ENCODE assay signal across 8 mouse cellular contexts in genomic region chr8:95832603-95833434, GRCm38 (mm10). TPM values are rescaled to one million over a fixed set of nuclear protein-coding genes. Genes with fewer than 3 reads are reported as not detected.
A peak's percentile ranks its signal among the peaks of the same experiment; 100 is the strongest.
DNase-seq lines count a peak whose midpoint lies in the region; ATAC-seq lines count a peak whose summit lies in the region.

No protein-coding gene starts in this region.

- peaks cover 3% of the 10 kb centered on the region for H3K4me1 ChIP-seq in heart, embryonic 11.5 days (ENCODE audit: control insufficient read depth, insufficient read depth, low read length)
- H3K4me1 ChIP-seq in kidney, embryonic 15.5 days: peaks cover 15% of the 10 kb centered on the region
- H3K4me1 ChIP-seq in limb, embryonic 15.5 days: peaks cover 15% of the 10 kb centered on the region

- peak; percentile 87 to 89 for DNase-seq in B cell, adult 2 months
- DNase-seq in brain, adult 2 months (ENCODE audit: low read depth, low spot score): peak; percentile 91
- DNase-seq in monocyte, adult 2 months (ENCODE audit: low read depth in 1 of 2, low spot score in 2 of 2): peak; percentile 43 to 62
- peak; percentile 65 to 68 for DNase-seq in spleen, postnatal 36 days (ENCODE audit: low spot score in 2 of 2)

- peak; percentile 90 for ATAC-seq in erythroblast, adult 5-6 weeks (replicated peaks; ENCODE audit: low FRiP score, poor library complexity, severe bottlenecking)
- ATAC-seq in heart, embryonic 11.5 days (replicated peaks; ENCODE audit: insufficient number of reproducible peaks, low FRiP score, low TSS enrichment): peak; percentile 80
- peak; percentile 71 for ATAC-seq in kidney, embryonic 15.5 days (replicated peaks; ENCODE audit: low FRiP score)
- ATAC-seq in limb, embryonic 15.5 days (ENCODE audit: insufficient number of reproducible peaks, low FRiP score, low TSS enrichment, low read depth): peak; percentile 56

- 12% methylated on average over 16 of the region's 16 CpGs for WGBS in heart, embryonic 11.5 days (ENCODE audit: insufficient replicate concordance)
- 16% methylated on average over 16 of the region's 16 CpGs for WGBS in kidney, embryonic 15.5 days
- 13% methylated on average over 16 of the region's 16 CpGs for WGBS in limb, embryonic 15.5 days

- no peaks in the 10 kb centered on the region for H3K9me3 ChIP-seq in heart, embryonic 11.5 days (replicated peaks; ENCODE audit: control insufficient read depth, low read length)
- no peaks in the 10 kb centered on the region for H3K9me3 ChIP-seq in kidney, embryonic 15.5 days (replicated peaks)
- no peaks in the 10 kb centered on the region for H3K9me3 ChIP-seq in limb, embryonic 15.5 days

- peak overlapping the region; percentile 37 for H3K4me3 ChIP-seq in heart, embryonic 11.5 days (ENCODE audit: low read depth, low read length)
- H3K4me3 ChIP-seq in kidney, embryonic 15.5 days (replicated peaks): peak overlapping the region; percentile 44
- H3K4me3 ChIP-seq in limb, embryonic 15.5 days: peak overlapping the region; percentile 38

- no peaks in the 10 kb centered on the region for H3K27me3 ChIP-seq in heart, embryonic 11.5 days (ENCODE audit: control insufficient read depth, insufficient read depth, low read length)
- H3K27me3 ChIP-seq in kidney, embryonic 15.5 days: no peaks in the 10 kb centered on the region
- no peaks in the 10 kb centered on the region for H3K27me3 ChIP-seq in limb, embryonic 15.5 days

- H3K4me2 ChIP-seq in heart, embryonic 11.5 days: peak overlapping the region; percentile 65
- H3K4me2 ChIP-seq in kidney, embryonic 15.5 days: peak overlapping the region; percentile 66
- H3K4me2 ChIP-seq in limb, embryonic 15.5 days: peak overlapping the region; percentile 59

- H3K27ac ChIP-seq in heart, embryonic 11.5 days (ENCODE audit: low read depth, low read length): peak overlapping the region; percentile 18
- H3K27ac ChIP-seq in kidney, embryonic 15.5 days: 0 out of 2 replicates have a peak overlapping the region, but pooled peaks have one; percentile 41
- H3K27ac ChIP-seq in limb, embryonic 15.5 days: no peak overlapping the region; the same call in 1 of the 2 replicates

- no peaks in the 10 kb centered on the region for H3K36me3 ChIP-seq in heart, embryonic 11.5 days (ENCODE audit: control insufficient read depth, insufficient read depth, low read length)
- H3K36me3 ChIP-seq in kidney, embryonic 15.5 days: peaks cover 11% of the 10 kb centered on the region; the same call in 1 of the 2 replicates
- peaks cover 12% of the 10 kb centered on the region; the same call in 1 of the 2 replicates for H3K36me3 ChIP-seq in limb, embryonic 15.5 days

- H3K9ac ChIP-seq in heart, embryonic 11.5 days (ENCODE audit: low read depth, low read length): peak overlapping the region; percentile 64
- H3K9ac ChIP-seq in kidney, embryonic 15.5 days: no peak overlapping the region
- 0 out of 2 replicates have a peak overlapping the region, but pooled peaks have one; percentile 14 for H3K9ac ChIP-seq in limb, embryonic 15.5 days

RNA-seq across cellular contexts. Expression of gene Sap18b, which starts 7.7 kb away (rescaled TPM):
- total RNA-seq in erythroblast, adult 5-6 weeks (2015; ENCODE audit: low replicate concordance): 33.6 and 37.1 TPM in 2 replicates
- total RNA-seq in erythroblast, adult 5-6 weeks (2017; ENCODE audit: low replicate concordance): 40.6 and 56.8 TPM in 2 replicates
- 337 and 363 TPM in 2 replicates for polyA plus RNA-seq in heart, embryonic 11.5 days (2014; fragmentation: Nextera tagmentation; extraction: Ambion mirVana)
- 358 and 384 TPM in 2 replicates for polyA plus RNA-seq in kidney, embryonic 15.5 days (2015; fragmentation: Nextera tagmentation; extraction: Ambion mirVana)
- 324 and 332 TPM in 2 replicates for polyA plus RNA-seq in limb, embryonic 15.5 days (2015; fragmentation: Nextera tagmentation; extraction: Ambion mirVana)

RNA-seq across cellular contexts. Expression of gene Slc38a7, which starts 20.5 kb away (rescaled TPM):
- total RNA-seq in erythroblast, adult 5-6 weeks (2015; ENCODE audit: low replicate concordance): 0.38 and 1.3 TPM in 2 replicates
- 0.17 and 0.84 TPM in 2 replicates for total RNA-seq in erythroblast, adult 5-6 weeks (2017; ENCODE audit: low replicate concordance)
- polyA plus RNA-seq in heart, embryonic 11.5 days (2014; fragmentation: Nextera tagmentation; extraction: Ambion mirVana): 11.8 and 12.4 TPM in 2 replicates
- polyA plus RNA-seq in kidney, embryonic 15.5 days (2015; fragmentation: Nextera tagmentation; extraction: Ambion mirVana): 14.6 and 16.4 TPM in 2 replicates
- 16.2 and 16.3 TPM in 2 replicates for polyA plus RNA-seq in limb, embryonic 15.5 days (2015; fragmentation: Nextera tagmentation; extraction: Ambion mirVana)

RNA-seq across cellular contexts. Expression of gene Cnot1, which starts 25.6 kb away (rescaled TPM):
- 99.7 and 102 TPM in 2 replicates for total RNA-seq in erythroblast, adult 5-6 weeks (2015; ENCODE audit: low replicate concordance)
- total RNA-seq in erythroblast, adult 5-6 weeks (2017; ENCODE audit: low replicate concordance): 68.9 and 87.2 TPM in 2 replicates
- polyA plus RNA-seq in heart, embryonic 11.5 days (2014; fragmentation: Nextera tagmentation; extraction: Ambion mirVana): 72.8 and 94.6 TPM in 2 replicates
- 64.0 and 76.2 TPM in 2 replicates for polyA plus RNA-seq in kidney, embryonic 15.5 days (2015; fragmentation: Nextera tagmentation; extraction: Ambion mirVana)
- 46.7 and 52.9 TPM in 2 replicates for polyA plus RNA-seq in limb, embryonic 15.5 days (2015; fragmentation: Nextera tagmentation; extraction: Ambion mirVana)

RNA-seq across cellular contexts. Expression of gene Got2, which starts 55.5 kb away (rescaled TPM):
- total RNA-seq in erythroblast, adult 5-6 weeks (2015; ENCODE audit: low replicate concordance): 25.4 and 38.0 TPM in 2 replicates
- 14.8 and 28.5 TPM in 2 replicates for total RNA-seq in erythroblast, adult 5-6 weeks (2017; ENCODE audit: low replicate concordance)
- 132 and 141 TPM in 2 replicates for polyA plus RNA-seq in heart, embryonic 11.5 days (2014; fragmentation: Nextera tagmentation; extraction: Ambion mirVana)
- 225 and 248 TPM in 2 replicates for polyA plus RNA-seq in kidney, embryonic 15.5 days (2015; fragmentation: Nextera tagmentation; extraction: Ambion mirVana)
- polyA plus RNA-seq in limb, embryonic 15.5 days (2015; fragmentation: Nextera tagmentation; extraction: Ambion mirVana): 129 and 131 TPM in 2 replicates
